ENCODE assay signal across 13 mouse cellular contexts in the genomic region with DNA sequence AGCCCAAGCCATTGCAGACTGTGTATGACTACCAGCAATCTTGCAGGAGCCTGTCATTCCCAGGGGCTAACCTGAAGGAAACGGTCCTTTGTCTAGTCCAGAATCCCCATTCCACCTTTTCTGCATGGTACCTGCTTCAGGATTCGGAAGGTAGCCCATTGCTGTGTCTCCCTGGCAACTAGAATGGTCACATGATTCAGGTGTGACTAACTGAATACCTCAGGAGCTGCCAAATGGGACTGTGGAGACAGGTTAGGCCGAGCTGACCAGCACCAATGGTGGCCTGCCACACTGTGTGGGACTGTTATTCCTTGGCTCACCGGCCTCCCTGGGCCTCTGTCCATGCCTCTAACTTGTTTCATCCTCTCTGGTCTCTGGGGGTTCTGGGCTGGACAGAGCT. TPM values are rescaled to one million over a fixed set of nuclear protein-coding genes. Genes with fewer than 3 reads are reported as not detected.
"Had no signal": no experiment of that assay in that cellular context is flagged by ENCODE, and none has a peak within 500 bp of the region (broad histone marks: within the 10 kb centered on the region; RNA-seq: fewer than 3 reads in every experiment).

No protein-coding gene starts in this region.

- H3K4me1 ChIP-seq: limb, embryonic 10.5 days; neural tube, embryonic 15.5 days had no signal

- H3K4me2 ChIP-seq: intestine, embryonic 15.5 days; kidney, embryonic 15.5 days; neural tube, embryonic 15.5 days had no signal

- H3K4me3 ChIP-seq: intestine, embryonic 15.5 days; kidney, embryonic 15.5 days; left cerebral cortex, adult 2 months; limb, embryonic 10.5 days; myocyte; neural tube, embryonic 15.5 days had no signal

- H3K27me3 ChIP-seq: intestine, embryonic 15.5 days; neural tube, embryonic 15.5 days had no signal

- H3K9me3 ChIP-seq: intestine, embryonic 15.5 days; kidney, embryonic 15.5 days; limb, embryonic 10.5 days; neural tube, embryonic 15.5 days had no signal

- DNase-seq: kidney, adult 18-20 months; kidney, postnatal 25 days; midbrain, embryonic 14.5 days; right cerebral cortex, adult 18-20 months; right cerebral cortex, postnatal 25 days; thymus, postnatal 36 days had no signal

- H3K27ac ChIP-seq: intestine, embryonic 15.5 days; kidney, embryonic 15.5 days; left cerebral cortex, adult 2 months; limb, embryonic 10.5 days; neural tube, embryonic 15.5 days had no signal

- ATAC-seq: intestine, embryonic 15.5 days had no signal

- H3K9ac ChIP-seq: intestine, embryonic 15.5 days; kidney, embryonic 15.5 days; neural tube, embryonic 15.5 days had no signal

- H3K36me3 ChIP-seq: intestine, embryonic 15.5 days; kidney, embryonic 15.5 days; limb, embryonic 10.5 days; neural tube, embryonic 15.5 days had no signal

RNA-seq across cellular contexts. Expression of gene Ano1, which starts 5.3 kb away (rescaled TPM):
- total RNA-seq: megakaryocyte-erythroid progenitor cell, adult 5-6 weeks had no signal
